Mouse (Mus musculus) left cerebral cortex, postnatal 36 days (tissue): ENCODE measurements around the gene Klhl3. TPM values are rescaled to one million over a fixed set of nuclear protein-coding genes. Genes with fewer than 3 reads are reported as not detected.

Source experiments
- DNase-seq, 2 experiments: peaks; one replicate each; pipeline ENCODE4 v3.0.0; 2021 to 2022; ENCODE audit warnings: low spot score in 2 of 2, mixed read lengths in 1 of 2
- intact Hi-C: fragments of 180-260 bp; cut with DNase I; formaldehyde crosslinking; loops from one replicate; pipeline ENCODE4 v1.15.1; 2025
- total RNA-seq, 2 experiments: library from RNA; stranded (reverse); gene quantifications; 2 replicates each; pipeline ENCODE4 v1.2.3; 2021

The Klhl3 gene
- total RNA-seq, 2 experiments from 2014 or later, result 27.8 to 38.4 TPM

- peak; percentile 60 to 64 for DNase-seq
- intact Hi-C loops, result loop anchor here (1.0 kb wide), 1 partner anchor 40 kb away; the partner anchor contains the start of gene Klhl3
These were observed 40.0 kb downstream of the Klhl3 start for GRCm38 (mm10) chr13:58073254-58073882.

GRCm38 (mm10) chr13:58071209-58071608 lies 42.2 kb downstream of the Klhl3 start:
- intact Hi-C loops, result no loop called here

GRCm38 (mm10) chr13:58070504-58070903 lies 42.9 kb downstream of the Klhl3 start:
- intact Hi-C loops, result no loop called here
- DNase-seq, result no peak

More at GRCm38 (mm10) chr13:58071209-58071608, 42.2 kb downstream of the Klhl3 start:
- DNase-seq, result no peak

GRCm38 (mm10) chr13:58068421-58069209 lies 44.8 kb downstream of the Klhl3 start:
- DNase-seq, result peak; percentile 64 to 73
- intact Hi-C loops, result no loop called here

GRCm38 (mm10) chr13:58067540-58068103 lies 45.8 kb downstream of the Klhl3 start:
- no peak for DNase-seq
- intact Hi-C loops, result no loop called here

GRCm38 (mm10) chr13:58066496-58067389 lies 46.6 kb downstream of the Klhl3 start:
- intact Hi-C loops, result no loop called here
- DNase-seq, result no peak

- intact Hi-C loops, result no loop called here
These were observed 47.3 kb downstream of the Klhl3 start for GRCm38 (mm10) chr13:58066081-58066495.

GRCm38 (mm10) chr13:58065316-58065715 lies 48.1 kb downstream of the Klhl3 start:
- intact Hi-C loops, result no loop called here
- no peak for DNase-seq

More at GRCm38 (mm10) chr13:58066081-58066495, 47.3 kb downstream of the Klhl3 start:
- DNase-seq, result peak in 1 of 2 experiments; percentile 46

- DNase-seq, result no peak
- intact Hi-C loops, result no loop called here
These were observed 55.2 kb downstream of the Klhl3 start for GRCm38 (mm10) chr13:58057953-58058870.

- no peak for DNase-seq
- intact Hi-C loops, result no loop called here
These were observed 56.8 kb downstream of the Klhl3 start for GRCm38 (mm10) chr13:58056618-58057017.

- intact Hi-C loops, result no loop called here
- no peak for DNase-seq
These were observed 59.8 kb downstream of the Klhl3 start for GRCm38 (mm10) chr13:58053628-58054027.

GRCm38 (mm10) chr13:58051654-58052053 lies 61.7 kb downstream of the Klhl3 start:
- intact Hi-C loops, result no loop called here
- no peak for DNase-seq

GRCm38 (mm10) chr13:58051251-58051650 lies 62.1 kb downstream of the Klhl3 start:
- no peak for DNase-seq
- intact Hi-C loops, result no loop called here

GRCm38 (mm10) chr13:58049121-58049520 lies 64.3 kb downstream of the Klhl3 start:
- intact Hi-C loops, result no loop called here
- no peak for DNase-seq

- no peak for DNase-seq
- intact Hi-C loops, result no loop called here
These were observed 65.3 kb downstream of the Klhl3 start for GRCm38 (mm10) chr13:58048076-58048475.

GRCm38 (mm10) chr13:58046178-58046577 lies 67.2 kb downstream of the Klhl3 start:
- DNase-seq, result no peak
- intact Hi-C loops, result no loop called here

GRCm38 (mm10) chr13:58045278-58045677 lies 68.1 kb downstream of the Klhl3 start:
- DNase-seq, result no peak
- intact Hi-C loops, result no loop called here

GRCm38 (mm10) chr13:58043278-58043677 lies 70.1 kb downstream of the Klhl3 start:
- intact Hi-C loops, result no loop called here
- peak in 1 of 2 experiments; percentile 53 for DNase-seq

GRCm38 (mm10) chr13:58040112-58040511 lies 73.3 kb downstream of the Klhl3 start:
- intact Hi-C loops, result no loop called here
- DNase-seq, result no peak
